7 mouse cellular contexts compared by ENCODE assay signal in genomic region chr3:87174769-87175437, GRCm38 (mm10). TPM values are rescaled to one million over a fixed set of nuclear protein-coding genes. Genes with fewer than 3 reads are reported as not detected.
A peak's percentile ranks its signal among the peaks of the same experiment; 100 is the strongest.
DNase-seq lines count a peak whose midpoint lies in the region; ATAC-seq and TF ChIP-seq lines count a peak whose summit lies in the region.

No protein-coding gene starts in this region.

- H3K27me3 ChIP-seq in lung, embryonic 14.5 days (ENCODE audit: insufficient read depth, low read length), result no peaks in the 10 kb centered on the region
- H3K27me3 ChIP-seq in intestine, postnatal 0 days (replicated peaks; ENCODE audit: control insufficient read depth, insufficient read depth, low read length), result peaks cover 10% of the 10 kb centered on the region
- H3K27me3 ChIP-seq in neural tube, embryonic 15.5 days (replicated peaks), result 0 out of 2 replicates have a peak, but pooled peaks cover 5% of the 10 kb centered on the region

- H3K27ac ChIP-seq in lung, embryonic 14.5 days (ENCODE audit: low read depth), result peak overlapping the region; percentile 93
- peak overlapping the region; percentile 27 for H3K27ac ChIP-seq in embryonic fibroblast, embryonic 13.5 days (ENCODE audit: insufficient read depth, low read length)
- H3K27ac ChIP-seq in intestine, postnatal 0 days (ENCODE audit: low read depth, low read length), result peak overlapping the region; percentile 64; the same call in 1 of the 2 replicates
- H3K27ac ChIP-seq in neural tube, embryonic 15.5 days (replicated peaks), result peak overlapping the region; percentile 85

- 3% methylated on average over 24 of the region's 25 CpGs for WGBS in lung, embryonic 14.5 days
- 2% methylated on average over 25 of the region's 25 CpGs for WGBS in intestine, postnatal 0 days
- WGBS in neural tube, embryonic 15.5 days, result 3% methylated on average over 25 of the region's 25 CpGs

- no peaks in the 10 kb centered on the region for H3K9me3 ChIP-seq in lung, embryonic 14.5 days (ENCODE audit: low read depth, low read length)
- no peaks in the 10 kb centered on the region for H3K9me3 ChIP-seq in intestine, postnatal 0 days (ENCODE audit: control insufficient read depth)
- H3K9me3 ChIP-seq in neural tube, embryonic 15.5 days (replicated peaks), result no peaks in the 10 kb centered on the region

- no peak; the same call in 1 of the 2 replicates for TF ChIP-seq POLR2A in embryonic fibroblast, embryonic 13.5 days (IDR thresholded peaks at IDR 0.05; ENCODE audit: low read depth, low read length)

- ATAC-seq in lung, embryonic 14.5 days (ENCODE audit: insufficient read depth), result no peak
- no peak; the same call in 1 of the 2 replicates for ATAC-seq in intestine, postnatal 0 days
- ATAC-seq in neural tube, embryonic 15.5 days (ENCODE audit: low FRiP score), result no peak

- H3K4me3 ChIP-seq in lung, embryonic 14.5 days (ENCODE audit: low read depth, low read length), result peak overlapping the region; percentile 51
- peak overlapping the region; percentile 63 for H3K4me3 ChIP-seq in embryonic fibroblast, embryonic 13.5 days (ENCODE audit: insufficient read depth, low read length)
- H3K4me3 ChIP-seq in intestine, postnatal 0 days (ENCODE audit: low read depth, low read length), result peak overlapping the region; percentile 56
- H3K4me3 ChIP-seq in neural tube, embryonic 15.5 days (replicated peaks), result peak overlapping the region; percentile 63

- no peak; the same call in none of the 2 replicates for TF ChIP-seq CTCF in lung, embryonic 14.5 days (IDR thresholded peaks at IDR 0.05; ENCODE audit: low read depth)
- TF ChIP-seq CTCF in embryonic fibroblast, embryonic 13.5 days (IDR thresholded peaks at IDR 0.05; ENCODE audit: borderline replicate concordance, insufficient read depth, low read length), result no peak
- TF ChIP-seq CTCF in intestine, postnatal 0 days (IDR thresholded peaks at IDR 0.05; ENCODE audit: low read depth), result no peak

- peaks cover 4% of the 10 kb centered on the region; the same call in 1 of the 2 replicates for H3K36me3 ChIP-seq in lung, embryonic 14.5 days (ENCODE audit: insufficient read depth)
- no peaks in the 10 kb centered on the region for H3K36me3 ChIP-seq in intestine, postnatal 0 days (ENCODE audit: control insufficient read depth, insufficient read depth)
- H3K36me3 ChIP-seq in neural tube, embryonic 15.5 days, result no peaks in the 10 kb centered on the region

- no peak for DNase-seq in lung, embryonic 14.5 days
- no peak for DNase-seq in lung, postnatal 14 days
- DNase-seq in right cerebral cortex, postnatal 25 days, result no peak
- no peak for DNase-seq in ovary, postnatal 14 days (ENCODE audit: low spot score)

- peak overlapping the region; percentile 63 for H3K9ac ChIP-seq in lung, embryonic 14.5 days
- peak overlapping the region; percentile 55; the same call in 1 of the 2 replicates for H3K9ac ChIP-seq in intestine, postnatal 0 days (ENCODE audit: low read depth, low read length)
- peak overlapping the region; percentile 59 for H3K9ac ChIP-seq in neural tube, embryonic 15.5 days (replicated peaks)

- H3K4me2 ChIP-seq in lung, embryonic 14.5 days, result peak overlapping the region; percentile 96
- peak overlapping the region; percentile 70 for H3K4me2 ChIP-seq in intestine, postnatal 0 days (replicated peaks; ENCODE audit: low read depth)
- peak overlapping the region; percentile 73 for H3K4me2 ChIP-seq in neural tube, embryonic 15.5 days

- H3K4me1 ChIP-seq in lung, embryonic 14.5 days (ENCODE audit: insufficient read depth), result peaks cover 17% of the 10 kb centered on the region
- H3K4me1 ChIP-seq in embryonic fibroblast, embryonic 13.5 days (ENCODE audit: control insufficient read depth, insufficient read depth, low read length), result peaks cover 9% of the 10 kb centered on the region; the same call in 1 of the 2 replicates
- H3K4me1 ChIP-seq in intestine, postnatal 0 days (replicated peaks; ENCODE audit: control insufficient read depth, insufficient read depth, low read length), result 0 out of 2 replicates have a peak, but pooled peaks cover 3% of the 10 kb centered on the region
- H3K4me1 ChIP-seq in neural tube, embryonic 15.5 days, result peaks cover 50% of the 10 kb centered on the region

RNA-seq across cellular contexts. Expression of gene Kirrel, which starts 0.4 kb away (rescaled TPM):
- 12.7 and 12.8 TPM in 2 replicates for polyA plus RNA-seq in lung, embryonic 14.5 days (2014; fragmentation: Nextera tagmentation; extraction: Ambion mirVana)
- polyA plus RNA-seq in embryonic fibroblast, embryonic 13.5 days (2011; ENCODE audit: insufficient read length, low read depth, missing spikeins), result 89.7 and 101 TPM in 2 replicates
- polyA plus RNA-seq in intestine, postnatal 0 days (2015; fragmentation: Nextera tagmentation; extraction: Ambion mirVana), result 3.8 and 4.4 TPM in 2 replicates
- 5.9 and 8.0 TPM in 2 replicates for polyA plus RNA-seq in neural tube, embryonic 15.5 days (2015; fragmentation: Nextera tagmentation; extraction: Ambion mirVana)

Comparison
In these comparisons a context has a peak if more than half of its experiments do, and no peak if none do; other contexts are left out.
1. H3K27ac ChIP-seq: peak in every context shown above with its lines; median percentile 93 in lung, embryonic 14.5 days; 85 in neural tube, embryonic 15.5 days; 64 in intestine, postnatal 0 days; 27 in embryonic fibroblast, embryonic 13.5 days.